Mouse (Mus musculus) hindbrain, embryonic 15.5 days (tissue): ENCODE measurements around the gene Lingo3. TPM values are rescaled to one million over a fixed set of nuclear protein-coding genes. Genes with fewer than 3 reads are reported as not detected.
A peak's percentile ranks its signal among the peaks of the same experiment; 100 is the strongest.

ENCODE experiments used
- ATAC-seq: fragments of 200-750 bp; cut with Nextera tagmentation; 2 replicates; pipeline ENCODE4 v1.8.0; 2017; ENCODE audit warnings: low read depth, moderate number of reproducible peaks, moderate TSS enrichment; ENCODE audit not compliant: low FRiP score
- H3K27ac ChIP-seq: fragments of 300-500 bp; sonication (generic); replicated peaks from 2 replicates; pipeline ENCODE4 v1.5.1; 2015; ENCODE audit warnings: mild to moderate bottlenecking, inconsistent platforms
- H3K27me3 ChIP-seq: fragments of 300-500 bp; sonication (generic); 2 replicates; pipeline ENCODE4 v1.6.1; 2015; ENCODE audit warnings: control low read depth, inconsistent platforms
- H3K36me3 ChIP-seq: fragments of 300-500 bp; sonication (generic); 2 replicates; pipeline ENCODE4 v1.6.1; 2015; ENCODE audit warnings: control low read depth, inconsistent platforms
- H3K4me1 ChIP-seq: fragments of 300-500 bp; sonication (generic); replicated peaks from 2 replicates; pipeline ENCODE4 v1.6.1; 2015; ENCODE audit warnings: control low read depth, inconsistent platforms
- H3K4me2 ChIP-seq: fragments of 300-500 bp; sonication (generic); 2 replicates; pipeline ENCODE4 v1.6.1; 2015; ENCODE audit warnings: moderate library complexity, mild to moderate bottlenecking, inconsistent platforms
- H3K4me3 ChIP-seq: fragments of 300-500 bp; sonication (generic); 2 replicates; pipeline ENCODE4 v1.5.1; 2015; ENCODE audit warnings: mild to moderate bottlenecking, inconsistent platforms
- H3K9ac ChIP-seq: fragments of 300-500 bp; sonication (generic); 2 replicates; pipeline ENCODE4 v1.6.1; 2015; ENCODE audit warnings: inconsistent platforms
- H3K9me3 ChIP-seq: fragments of 300-500 bp; sonication (generic); 2 replicates; pipeline ENCODE4 v1.6.1; 2016; ENCODE audit warnings: control low read depth, inconsistent platforms
- WGBS: fragments of 180-500 bp; shearing (Covaris S2); methylation state at CpG from one replicate; pipeline ENCODE4 v1.1.7; 2015; 5-methylcytosine and 5-hydroxymethylcytosine counted together
- polyA plus RNA-seq: library from polyadenylated mRNA; unstranded; fragments of >200 nt; fragmentation: Nextera tagmentation; extraction: Ambion mirVana; gene quantifications from 2 replicates; pipeline ENCODE4 v1.2.1, GENCODE M21; 2015

Gene Lingo3
- polyA plus RNA-seq, 1 experiment from 2014 or later: 18.5 TPM

- H3K4me3 ChIP-seq: no peak overlapping the region
- no peaks in the 10 kb centered on the region for H3K27me3 ChIP-seq
- WGBS: 82% methylated on average over 7 of the region's 7 CpGs
- no peak overlapping the region for H3K9ac ChIP-seq
- H3K9me3 ChIP-seq: no peaks in the 10 kb centered on the region
- H3K4me2 ChIP-seq: no peak overlapping the region
- peaks cover 20% of the 10 kb centered on the region for H3K36me3 ChIP-seq
- 0 out of 2 replicates have a peak overlapping the region, but pooled peaks have one; percentile 62 for H3K27ac ChIP-seq
- peaks cover 45% of the 10 kb centered on the region for H3K4me1 ChIP-seq
- ATAC-seq: no peak
Measured at GRCm38 (mm10) chr10:80858350-80858935, 14.6 kb upstream of the Lingo3 start.

- peaks cover 18% of the 10 kb centered on the region for H3K36me3 ChIP-seq
- no peaks in the 10 kb centered on the region for H3K9me3 ChIP-seq
- peak overlapping the region; percentile 62; the same call in 1 of the 2 replicates for H3K27ac ChIP-seq
- H3K4me2 ChIP-seq: peak overlapping the region; percentile 21; the same call in 1 of the 2 replicates
- H3K4me1 ChIP-seq: peaks cover 45% of the 10 kb centered on the region
- 59% methylated on average over 3 of the region's 3 CpGs for WGBS
- H3K27me3 ChIP-seq: no peaks in the 10 kb centered on the region
- H3K9ac ChIP-seq: 0 out of 2 replicates have a peak overlapping the region, but pooled peaks have one; percentile 31
- no peak for ATAC-seq
- H3K4me3 ChIP-seq: no peak overlapping the region
Measured at GRCm38 (mm10) chr10:80857848-80858247, 14.0 kb upstream of the Lingo3 start.

- peak overlapping the region; percentile 62 for H3K27ac ChIP-seq
- ATAC-seq: no peak
- WGBS: 27% methylated on average over 8 of the region's 8 CpGs
- peak overlapping the region; percentile 21; the same call in 1 of the 2 replicates for H3K4me2 ChIP-seq
- H3K27me3 ChIP-seq: no peaks in the 10 kb centered on the region
- H3K4me3 ChIP-seq: 0 out of 2 replicates have a peak overlapping the region, but pooled peaks have one; percentile 6
- no peaks in the 10 kb centered on the region for H3K9me3 ChIP-seq
- H3K4me1 ChIP-seq: peaks cover 45% of the 10 kb centered on the region
- peaks cover 16% of the 10 kb centered on the region; the same call in 1 of the 2 replicates for H3K36me3 ChIP-seq
- H3K9ac ChIP-seq: no peak overlapping the region
Measured at GRCm38 (mm10) chr10:80857386-80857785, 13.5 kb upstream of the Lingo3 start.

GRCm38 (mm10) chr10:80856908-80857307 lies 13.1 kb upstream of the Lingo3 start:
- no peak overlapping the region for H3K4me3 ChIP-seq

GRCm38 (mm10) chr10:80856267-80856666 lies 12.4 kb upstream of the Lingo3 start:
- peak overlapping the region; percentile 95; the same call in 1 of the 2 replicates for H3K9ac ChIP-seq
- no peak for ATAC-seq
- WGBS: 69% methylated on average over 3 of the region's 3 CpGs

More at GRCm38 (mm10) chr10:80856908-80857307, 13.1 kb upstream of the Lingo3 start:
- Histone ChIP-seq H3K27me3 (no peaks in the 10 kb centered on the region), H3K4me2 (peak overlapping the region; percentile 21; the same call in 1 of the 2 replicates), H3K9me3 (no peaks in the 10 kb centered on the region), H3K9ac (0 out of 2 replicates have a peak overlapping the region, but pooled peaks have one; percentile 95), H3K4me1 (peaks cover 45% of the 10 kb centered on the region), H3K36me3 (peaks cover 16% of the 10 kb centered on the region; the same call in 1 of the 2 replicates), H3K27ac (peak overlapping the region; percentile 50)
- 84% methylated on average over 5 of the region's 5 CpGs for WGBS
- ATAC-seq: no peak

GRCm38 (mm10) chr10:80855749-80856073 lies 11.9 kb upstream of the Lingo3 start:
- 23% methylated on average over 11 of the region's 11 CpGs for WGBS
- H3K4me2 ChIP-seq: peak overlapping the region; percentile 99
- ATAC-seq: no peak
- peak overlapping the region; percentile 62 for H3K27ac ChIP-seq
- peaks cover 20% of the 10 kb centered on the region; the same call in 1 of the 2 replicates for H3K36me3 ChIP-seq
- H3K4me3 ChIP-seq: peak overlapping the region; percentile 99
- peaks cover 45% of the 10 kb centered on the region for H3K4me1 ChIP-seq
- no peaks in the 10 kb centered on the region for H3K27me3 ChIP-seq
- H3K9me3 ChIP-seq: no peaks in the 10 kb centered on the region
- peak overlapping the region; percentile 95 for H3K9ac ChIP-seq

More at GRCm38 (mm10) chr10:80856267-80856666, 12.4 kb upstream of the Lingo3 start:
- Histone ChIP-seq H3K36me3 (peaks cover 16% of the 10 kb centered on the region; the same call in 1 of the 2 replicates), H3K27me3 (no peaks in the 10 kb centered on the region), H3K4me1 (peaks cover 45% of the 10 kb centered on the region), H3K4me2 (peak overlapping the region; percentile 99), H3K4me3 (peak overlapping the region; percentile 99; the same call in 1 of the 2 replicates), H3K9me3 (no peaks in the 10 kb centered on the region), H3K27ac (no peak overlapping the region)

- Histone ChIP-seq H3K9me3 (no peaks in the 10 kb centered on the region), H3K27ac (peak within 1 kb of the TSS; percentile 84), H3K4me1 (peaks cover 45% of the 10 kb centered on the region), H3K9ac (peak within 1 kb of the TSS; percentile 95), H3K4me2 (peak within 1 kb of the TSS; percentile 99), H3K36me3 (peaks cover 20% of the 10 kb centered on the region; the same call in 1 of the 2 replicates), H3K27me3 (no peaks in the 10 kb centered on the region), H3K4me3 (peak within 1 kb of the TSS; percentile 99)
- under 1% methylated on average over 81 of the region's 81 CpGs for WGBS
- ATAC-seq: peak; percentile 88
Measured at GRCm38 (mm10) chr10:80854913-80855748, 11.3 kb upstream of the Lingo3 start, which contains the start of the genes Lsm7 and Sppl2b. Gene Lsm7, minus strand, starts transcription at chr10:80855209. Gene Sppl2b, plus strand, starts transcription at chr10:80855275.

GRCm38 (mm10) chr10:80848571-80848970 lies 4.7 kb upstream of the Lingo3 start:
- H3K9me3 ChIP-seq: no peaks in the 10 kb centered on the region
- no peak overlapping the region for H3K27ac ChIP-seq
- WGBS: 14% methylated on average over 10 of the region's 10 CpGs
- no peak overlapping the region for H3K9ac ChIP-seq
- peaks cover 15% of the 10 kb centered on the region for H3K27me3 ChIP-seq
- peaks cover 11% of the 10 kb centered on the region for H3K4me1 ChIP-seq
- H3K4me2 ChIP-seq: no peak overlapping the region
- ATAC-seq: no peak
- peaks cover 20% of the 10 kb centered on the region; the same call in 1 of the 2 replicates for H3K36me3 ChIP-seq
- H3K4me3 ChIP-seq: no peak overlapping the region

GRCm38 (mm10) chr10:80845732-80846131 lies 1.9 kb upstream of the Lingo3 start:
- Histone ChIP-seq H3K9ac (no peak overlapping the region), H3K4me2 (no peak overlapping the region), H3K36me3 (no peaks in the 10 kb centered on the region), H3K9me3 (no peaks in the 10 kb centered on the region), H3K27me3 (peaks cover 22% of the 10 kb centered on the region), H3K27ac (no peak overlapping the region), H3K4me3 (no peak overlapping the region), H3K4me1 (peaks cover 16% of the 10 kb centered on the region)
- 74% methylated on average over 12 of the region's 12 CpGs for WGBS
- no peak for ATAC-seq

- H3K4me2 ChIP-seq: no peak overlapping the region
- 52% methylated on average over 8 of the region's 8 CpGs for WGBS
- H3K27me3 ChIP-seq: peaks cover 22% of the 10 kb centered on the region
- no peak overlapping the region for H3K4me3 ChIP-seq
- H3K27ac ChIP-seq: no peak overlapping the region
- ATAC-seq: no peak
- no peaks in the 10 kb centered on the region for H3K36me3 ChIP-seq
- no peaks in the 10 kb centered on the region for H3K9me3 ChIP-seq
- H3K9ac ChIP-seq: no peak overlapping the region
- H3K4me1 ChIP-seq: peaks cover 16% of the 10 kb centered on the region
Measured at GRCm38 (mm10) chr10:80845055-80845693, 1.3 kb upstream of the Lingo3 start.

- Histone ChIP-seq H3K4me2 (peak overlapping the region; percentile 85), H3K9me3 (no peaks in the 10 kb centered on the region), H3K36me3 (no peaks in the 10 kb centered on the region), H3K4me3 (peak overlapping the region; percentile 66), H3K9ac (peak overlapping the region; percentile 74), H3K27me3 (peaks cover 22% of the 10 kb centered on the region), H3K4me1 (peaks cover 16% of the 10 kb centered on the region), H3K27ac (peak overlapping the region; percentile 17; the same call in 1 of the 2 replicates)
- ATAC-seq: peak; percentile 36
- 8% methylated on average over 32 of the region's 32 CpGs for WGBS
Measured at GRCm38 (mm10) chr10:80843087-80843930, 530 bp downstream of the Lingo3 start.
